Mouse (Mus musculus) liver, embryonic 11.5 days (tissue): ENCODE data around the gene Ppp2r5c. TPM values are rescaled to one million over a fixed set of nuclear protein-coding genes. Genes with fewer than 3 reads are reported as not detected.
A peak's percentile ranks its signal among the peaks of the same experiment; 100 is the strongest.

Experiments
- ATAC-seq: fragments of 200-750 bp; cut with Nextera tagmentation; replicated peaks from 2 replicates; pipeline ENCODE4 v1.8.0; 2017; ENCODE audit warnings: moderate number of reproducible peaks, mild to moderate bottlenecking, moderate TSS enrichment, moderate library complexity; ENCODE audit not compliant: low FRiP score
- DNase-seq: peaks from one replicate; pipeline ENCODE4 v3.0.0-alpha.2; 2017; ENCODE audit warnings: low spot score
- H3K27ac ChIP-seq: fragments of 300-500 bp; sonication (generic); 2 replicates; pipeline ENCODE4 v1.5.1; 2014; ENCODE audit warnings: mild to moderate bottlenecking, low read depth, low read length, control low read depth
- H3K27me3 ChIP-seq: fragments of 300-500 bp; sonication (generic); replicated peaks from 2 replicates; pipeline ENCODE4 v1.6.1; 2014; ENCODE audit warnings: low read length, mixed read lengths; ENCODE audit not compliant: control insufficient read depth, insufficient read depth
- H3K36me3 ChIP-seq: fragments of 300-500 bp; sonication (generic); 2 replicates; pipeline ENCODE4 v1.6.1; 2014; ENCODE audit warnings: mild to moderate bottlenecking, low read length, moderate library complexity, mixed read lengths; ENCODE audit not compliant: control insufficient read depth, insufficient read depth
- H3K4me1 ChIP-seq: fragments of 300-500 bp; sonication (generic); replicated peaks from 2 replicates; pipeline ENCODE4 v1.6.1; 2014; ENCODE audit warnings: low read length, mixed read lengths; ENCODE audit not compliant: control insufficient read depth, insufficient read depth
- H3K4me2 ChIP-seq: fragments of 300-500 bp; sonication (generic); 2 replicates; pipeline ENCODE4 v1.6.1; 2014; ENCODE audit warnings: mild to moderate bottlenecking, control low read depth, moderate library complexity
- H3K4me3 ChIP-seq: fragments of 300-500 bp; sonication (generic); 2 replicates; pipeline ENCODE4 v1.5.1; 2014; ENCODE audit warnings: low read depth, low read length, control low read depth
- H3K9ac ChIP-seq: fragments of 300-500 bp; sonication (generic); 2 replicates; pipeline ENCODE4 v1.6.1; 2014; ENCODE audit warnings: low read depth, low read length, control low read depth
- H3K9me3 ChIP-seq: fragments of 300-500 bp; sonication (generic); 2 replicates; pipeline ENCODE4 v1.6.1; 2016; ENCODE audit warnings: low read length, inconsistent platforms, mixed read lengths; ENCODE audit not compliant: control insufficient read depth
- WGBS: fragments of 180-500 bp; shearing (Covaris S2); extraction: QIAGEN DNeasy Blood & Tissue Kit; methylation state at CpG from one replicate; pipeline ENCODE4 v1.1.7; 2014; 5-methylcytosine and 5-hydroxymethylcytosine counted together
- polyA plus RNA-seq: library from polyadenylated mRNA; unstranded; fragments of >200 nt; fragmentation: Nextera tagmentation; extraction: Ambion mirVana; gene quantifications from 2 replicates; pipeline ENCODE4 v1.2.1, GENCODE M21; 2014

Gene Ppp2r5c
- polyA plus RNA-seq, 1 experiment from 2014 or later: 138 TPM

- DNase-seq: no peak
- no peak overlapping the region for H3K9ac ChIP-seq
- no peaks in the 10 kb centered on the region for H3K9me3 ChIP-seq
- H3K27ac ChIP-seq: no peak overlapping the region
- no peaks in the 10 kb centered on the region for H3K27me3 ChIP-seq
- H3K4me2 ChIP-seq: no peak overlapping the region
- H3K4me3 ChIP-seq: no peak overlapping the region
- no peak for ATAC-seq
- peaks cover 5% of the 10 kb centered on the region for H3K4me1 ChIP-seq
- 90% methylated on average over 5 of the region's 5 CpGs for WGBS
- H3K36me3 ChIP-seq: peaks cover 49% of the 10 kb centered on the region
These were observed 106.4 kb downstream of the Ppp2r5c start for GRCm38 (mm10) chr12:110553362-110553761.

GRCm38 (mm10) chr12:110555536-110556240, 108.8 kb downstream of the Ppp2r5c start:
- no peak overlapping the region for H3K9ac ChIP-seq
- no peak overlapping the region for H3K27ac ChIP-seq
- DNase-seq: no peak
- no peak overlapping the region for H3K4me2 ChIP-seq
- no peaks in the 10 kb centered on the region for H3K9me3 ChIP-seq
- no peaks in the 10 kb centered on the region for H3K27me3 ChIP-seq
- no peak for ATAC-seq
- peaks cover 43% of the 10 kb centered on the region for H3K36me3 ChIP-seq
- no peak overlapping the region for H3K4me3 ChIP-seq
- WGBS: 91% methylated on average over 21 of the region's 21 CpGs
- no peaks in the 10 kb centered on the region for H3K4me1 ChIP-seq

- peaks cover 41% of the 10 kb centered on the region for H3K36me3 ChIP-seq
- no peak overlapping the region for H3K4me3 ChIP-seq
- 91% methylated on average over 18 of the region's 18 CpGs for WGBS
- no peak overlapping the region for H3K27ac ChIP-seq
- no peaks in the 10 kb centered on the region for H3K4me1 ChIP-seq
- H3K9ac ChIP-seq: no peak overlapping the region
- ATAC-seq: no peak
- H3K27me3 ChIP-seq: no peaks in the 10 kb centered on the region
- no peaks in the 10 kb centered on the region for H3K9me3 ChIP-seq
- no peak overlapping the region for H3K4me2 ChIP-seq
- no peak for DNase-seq
These were observed 110.1 kb downstream of the Ppp2r5c start for GRCm38 (mm10) chr12:110556861-110557628.

- no peak for ATAC-seq
These were observed 111.3 kb downstream of the Ppp2r5c start for GRCm38 (mm10) chr12:110558175-110558574.

GRCm38 (mm10) chr12:110563383-110563782, 116.5 kb downstream of the Ppp2r5c start:
- Histone ChIP-seq H3K9me3 (no peaks in the 10 kb centered on the region), H3K36me3 (peaks cover 21% of the 10 kb centered on the region), H3K27me3 (no peaks in the 10 kb centered on the region), H3K9ac (no peak overlapping the region), H3K4me1 (no peaks in the 10 kb centered on the region), H3K4me3 (no peak overlapping the region), H3K27ac (no peak overlapping the region), H3K4me2 (no peak overlapping the region)
- 0 out of 2 replicates have a peak, but pooled peaks have one; percentile 48 for ATAC-seq
- 83% methylated on average over 11 of the region's 11 CpGs for WGBS
- DNase-seq: no peak

More at GRCm38 (mm10) chr12:110558175-110558574, 111.3 kb downstream of the Ppp2r5c start:
- H3K27ac ChIP-seq: no peak overlapping the region
- 97% methylated on average over 7 of the region's 7 CpGs for WGBS
- H3K4me3 ChIP-seq: no peak overlapping the region
- H3K9me3 ChIP-seq: no peaks in the 10 kb centered on the region
- H3K9ac ChIP-seq: no peak overlapping the region
- peaks cover 40% of the 10 kb centered on the region for H3K36me3 ChIP-seq
- H3K27me3 ChIP-seq: no peaks in the 10 kb centered on the region
- H3K4me2 ChIP-seq: no peak overlapping the region
- DNase-seq: no peak
- H3K4me1 ChIP-seq: no peaks in the 10 kb centered on the region

- Histone ChIP-seq H3K27ac (no peak overlapping the region), H3K4me1 (no peaks in the 10 kb centered on the region), H3K36me3 (peaks cover 22% of the 10 kb centered on the region), H3K4me2 (no peak overlapping the region), H3K9me3 (no peaks in the 10 kb centered on the region), H3K4me3 (no peak overlapping the region), H3K27me3 (no peaks in the 10 kb centered on the region), H3K9ac (no peak overlapping the region)
- DNase-seq (no peak), ATAC-seq (peak; percentile 69)
- WGBS: 89% methylated on average over 11 of the region's 11 CpGs
These were observed 117.9 kb downstream of the Ppp2r5c start for GRCm38 (mm10) chr12:110564848-110565247.

GRCm38 (mm10) chr12:110566366-110566765, 119.4 kb downstream of the Ppp2r5c start:
- 93% methylated on average over 9 of the region's 9 CpGs for WGBS
- ATAC-seq (no peak), DNase-seq (no peak)
- H3K4me1 ChIP-seq: no peaks in the 10 kb centered on the region
- H3K4me3 ChIP-seq: no peak overlapping the region
- no peaks in the 10 kb centered on the region for H3K27me3 ChIP-seq
- no peak overlapping the region for H3K9ac ChIP-seq
- H3K27ac ChIP-seq: no peak overlapping the region
- no peaks in the 10 kb centered on the region for H3K9me3 ChIP-seq
- H3K4me2 ChIP-seq: no peak overlapping the region
- peaks cover 29% of the 10 kb centered on the region for H3K36me3 ChIP-seq

GRCm38 (mm10) chr12:110571050-110571449, 124.1 kb downstream of the Ppp2r5c start:
- Histone ChIP-seq H3K27ac (no peak overlapping the region), H3K9ac (no peak overlapping the region), H3K4me2 (no peak overlapping the region), H3K4me1 (no peaks in the 10 kb centered on the region), H3K36me3 (peaks cover 27% of the 10 kb centered on the region), H3K9me3 (no peaks in the 10 kb centered on the region), H3K27me3 (no peaks in the 10 kb centered on the region), H3K4me3 (no peak overlapping the region)
- ATAC-seq (no peak), DNase-seq (no peak)
- WGBS: 91% methylated on average over 10 of the region's 10 CpGs
